Mouse (Mus musculus): Measurements from ENCODE around the gene Adam19.

DNA sequence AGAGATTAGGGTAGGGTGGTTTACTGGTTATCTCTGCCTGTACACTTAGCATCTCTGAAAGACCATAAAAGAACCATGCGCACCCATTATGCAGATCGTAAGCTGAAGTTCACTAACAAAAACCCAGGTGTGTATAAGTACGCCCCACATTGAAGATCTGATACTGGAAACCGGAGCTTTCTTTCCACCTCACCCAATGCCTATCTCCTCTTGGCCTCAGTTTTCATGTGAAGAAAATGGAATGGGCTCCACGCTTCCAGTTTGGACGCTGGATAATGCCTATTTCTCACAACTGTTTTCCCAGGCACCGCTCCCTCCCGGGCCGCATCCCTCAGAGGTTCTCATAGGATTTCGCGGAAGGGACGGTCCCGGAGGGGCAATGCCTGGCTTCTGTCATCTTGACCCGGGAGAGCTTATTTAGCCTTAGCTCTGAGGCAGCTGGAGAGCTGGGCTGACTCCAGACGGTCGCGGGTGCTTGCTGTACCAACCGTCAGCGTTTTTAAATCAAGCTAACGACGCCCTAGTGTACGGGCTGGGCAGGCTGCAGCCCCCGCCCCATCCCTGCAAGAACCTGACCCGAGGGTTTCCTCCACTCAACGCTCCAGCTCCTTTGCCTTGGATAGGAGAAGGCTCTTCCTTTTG lies 1.1 kb downstream of the Adam19 start:
- TF ChIP-seq CTCF (IDR thresholded peaks at IDR 0.05; ENCODE audit: borderline replicate concordance, insufficient read depth, low read depth, low read length) (no peak), POLR2A (IDR thresholded peaks at IDR 0.05; ENCODE audit: borderline replicate concordance, insufficient read depth, low read length) (no peak)
